ENCODE assay signal across 24 mouse cellular contexts in genomic region chr5:120506490-120506889, GRCm38 (mm10). TPM values are rescaled to one million over a fixed set of nuclear protein-coding genes. Genes with fewer than 3 reads are reported as not detected.
A peak's percentile ranks its signal among the peaks of the same experiment; 100 is the strongest.
DNase-seq lines count a peak whose midpoint lies in the region; ATAC-seq and TF ChIP-seq lines count a peak whose summit lies in the region.
"Had no signal": no experiment of that assay in that cellular context is flagged by ENCODE, and none has a peak within 500 bp of the region (broad histone marks: within the 10 kb centered on the region; RNA-seq: fewer than 3 reads in every experiment).

No protein-coding gene starts in this region.

- H3K4me3 ChIP-seq in heart, embryonic 13.5 days = no peak overlapping the region
- no peak overlapping the region for H3K4me3 ChIP-seq in lung, embryonic 14.5 days (ENCODE audit: low read depth, low read length)
- H3K4me3 ChIP-seq in midbrain, postnatal 0 days (ENCODE audit: low read depth, low read length) = no peak overlapping the region
- H3K4me3 ChIP-seq in midbrain, embryonic 15.5 days = no peak overlapping the region
- H3K4me3 ChIP-seq: embryonic facial prominence, embryonic 12.5 days; forebrain, embryonic 12.5 days; gastrocnemius, adult 2 months; hindbrain, embryonic 12.5 days had no signal

- ATAC-seq in heart, embryonic 13.5 days (ENCODE audit: extremely low read depth, insufficient number of reproducible peaks, low FRiP score, low TSS enrichment) = no peak
- no peak for ATAC-seq in lung, embryonic 14.5 days (ENCODE audit: insufficient read depth)
- ATAC-seq in midbrain, postnatal 0 days (ENCODE audit: low FRiP score) = no peak
- ATAC-seq in midbrain, embryonic 15.5 days (replicated peaks) = no peak
- ATAC-seq: hindbrain, embryonic 16.5 days had no signal

- H3K4me2 ChIP-seq in heart, embryonic 13.5 days = no peak overlapping the region
- H3K4me2 ChIP-seq in lung, embryonic 14.5 days = no peak overlapping the region
- H3K4me2 ChIP-seq in midbrain, postnatal 0 days (ENCODE audit: low read depth, low read length, poor library complexity, severe bottlenecking) = no peak overlapping the region
- H3K4me2 ChIP-seq in midbrain, embryonic 15.5 days = no peak overlapping the region
- H3K4me2 ChIP-seq: embryonic facial prominence, embryonic 12.5 days; forebrain, embryonic 12.5 days; heart, embryonic 11.5 days; hindbrain, embryonic 12.5 days had no signal

- WGBS in heart, embryonic 13.5 days = 37% methylated on average over 9 of the region's 9 CpGs
- 38% methylated on average over 9 of the region's 9 CpGs for WGBS in lung, embryonic 14.5 days
- WGBS in midbrain, postnatal 0 days = 50% methylated on average over 9 of the region's 9 CpGs
- WGBS in midbrain, embryonic 15.5 days = 62% methylated on average over 9 of the region's 9 CpGs

- H3K36me3 ChIP-seq in heart, embryonic 13.5 days = no peaks in the 10 kb centered on the region
- no peaks in the 10 kb centered on the region for H3K36me3 ChIP-seq in lung, embryonic 14.5 days (ENCODE audit: insufficient read depth)
- no peaks in the 10 kb centered on the region for H3K36me3 ChIP-seq in midbrain, postnatal 0 days (ENCODE audit: insufficient read depth, low read length)
- no peaks in the 10 kb centered on the region for H3K36me3 ChIP-seq in midbrain, embryonic 15.5 days (replicated peaks)
- H3K36me3 ChIP-seq: embryonic facial prominence, embryonic 12.5 days; forebrain, embryonic 12.5 days; hindbrain, embryonic 12.5 days had no signal

- peak overlapping the region; percentile 28; the same call in 1 of the 2 replicates for H3K9ac ChIP-seq in heart, embryonic 13.5 days
- no peak overlapping the region for H3K9ac ChIP-seq in lung, embryonic 14.5 days
- H3K9ac ChIP-seq in midbrain, postnatal 0 days (replicated peaks; ENCODE audit: low read length, poor library complexity, severe bottlenecking) = no peak overlapping the region
- H3K9ac ChIP-seq in midbrain, embryonic 15.5 days = no peak overlapping the region
- H3K9ac ChIP-seq: embryonic facial prominence, embryonic 12.5 days; forebrain, embryonic 12.5 days; hindbrain, embryonic 12.5 days had no signal

- intact Hi-C loops in heart, postnatal 25 days (cut with DNase I) = no loop called here
- intact Hi-C loops in gastrocnemius, postnatal 36 days (cut with DNase I) = loop anchor here (5.0 kb wide), 1 partner anchor 81 kb away; the partner anchor contains the start of genes Iqcd and Tpcn1

- no peaks in the 10 kb centered on the region for H3K9me3 ChIP-seq in heart, embryonic 13.5 days
- no peaks in the 10 kb centered on the region for H3K9me3 ChIP-seq in lung, embryonic 14.5 days (ENCODE audit: low read depth, low read length)
- no peaks in the 10 kb centered on the region for H3K9me3 ChIP-seq in midbrain, postnatal 0 days (ENCODE audit: low read length)
- no peaks in the 10 kb centered on the region for H3K9me3 ChIP-seq in midbrain, embryonic 15.5 days
- H3K9me3 ChIP-seq: embryonic facial prominence, embryonic 12.5 days; forebrain, embryonic 12.5 days; hindbrain, embryonic 12.5 days had no signal

- DNase-seq in heart, postnatal 25 days (ENCODE audit: low spot score) = no peak
- DNase-seq in lung, embryonic 14.5 days = peak; percentile 80
- DNase-seq in lung, postnatal 25 days (ENCODE audit: low spot score) = no peak
- peak; percentile 31 for DNase-seq in midbrain, postnatal 0 days (ENCODE audit: low spot score)
- no peak for DNase-seq in gastrocnemius, postnatal 36 days
- DNase-seq: adrenal gland, adult 8-10 months; adrenal gland, postnatal 36 days; cerebellum, adult 11 months; cerebellum, adult 8-10 months; cerebellum, postnatal 14 days; embryo, embryonic 11 days; gastrocnemius, adult 2 months; gastrocnemius, postnatal 25 days; heart, adult 18-20 months; heart, postnatal 36 days had no signal

- no peaks in the 10 kb centered on the region for H3K27me3 ChIP-seq in heart, embryonic 13.5 days (replicated peaks)
- no peaks in the 10 kb centered on the region for H3K27me3 ChIP-seq in lung, embryonic 14.5 days (ENCODE audit: insufficient read depth, low read length)
- H3K27me3 ChIP-seq in midbrain, postnatal 0 days (ENCODE audit: insufficient read depth, low read length) = no peaks in the 10 kb centered on the region
- peaks cover 6% of the 10 kb centered on the region; the same call in 1 of the 2 replicates for H3K27me3 ChIP-seq in midbrain, embryonic 15.5 days (replicated peaks)

- no peak for TF ChIP-seq CTCF in lung, embryonic 14.5 days (IDR thresholded peaks at IDR 0.05; ENCODE audit: low read depth)
- TF ChIP-seq CTCF in midbrain, postnatal 0 days (IDR thresholded peaks at IDR 0.05) = no peak

- no peak overlapping the region for H3K27ac ChIP-seq in heart, embryonic 13.5 days (replicated peaks)
- H3K27ac ChIP-seq in lung, embryonic 14.5 days (ENCODE audit: low read depth) = no peak overlapping the region
- no peak overlapping the region for H3K27ac ChIP-seq in midbrain, postnatal 0 days (ENCODE audit: low read depth, low read length)
- no peak overlapping the region for H3K27ac ChIP-seq in midbrain, embryonic 15.5 days
- H3K27ac ChIP-seq: embryonic facial prominence, embryonic 12.5 days; forebrain, embryonic 12.5 days; hindbrain, embryonic 12.5 days had no signal

- H3K4me1 ChIP-seq in heart, embryonic 13.5 days = peaks cover 39% of the 10 kb centered on the region
- H3K4me1 ChIP-seq in lung, embryonic 14.5 days (ENCODE audit: insufficient read depth) = peaks cover 13% of the 10 kb centered on the region; the same call in 1 of the 2 replicates
- H3K4me1 ChIP-seq in midbrain, postnatal 0 days (ENCODE audit: insufficient read depth, low read length) = peaks cover 10% of the 10 kb centered on the region; the same call in 1 of the 2 replicates
- H3K4me1 ChIP-seq in midbrain, embryonic 15.5 days = peaks cover 25% of the 10 kb centered on the region

RNA-seq across cellular contexts. Expression of gene Plbd2, which starts 3.1 kb away (rescaled TPM):
- polyA plus RNA-seq in heart, embryonic 13.5 days (2015; fragmentation: Nextera tagmentation; extraction: Ambion mirVana) = 41.5 and 46.1 TPM in 2 replicates
- total RNA-seq in heart, postnatal 25 days (2021) = 10 to 100 TPM; 33.2 to 37.1 TPM
- polyA plus RNA-seq in lung, embryonic 14.5 days (2014; fragmentation: Nextera tagmentation; extraction: Ambion mirVana) = 46.3 and 49.6 TPM in 2 replicates
- 26.7 and 27.9 TPM in 2 replicates for total RNA-seq in midbrain, postnatal 0 days (2014; rRNA removed)
- polyA plus RNA-seq in midbrain, postnatal 0 days (2015; fragmentation: Nextera tagmentation; extraction: Ambion mirVana) = 49.9 and 52.9 TPM in 2 replicates
- polyA plus RNA-seq in midbrain, embryonic 15.5 days (2015; fragmentation: Nextera tagmentation; extraction: Ambion mirVana) = 36.8 and 37.2 TPM in 2 replicates
- 10 to 100 TPM; 28.0 to 41.3 TPM for total RNA-seq in gastrocnemius, postnatal 36 days (2021)

RNA-seq across cellular contexts. Expression of gene Slc8b1, which starts 4.5 kb away (rescaled TPM):
- 4.5 and 4.6 TPM in 2 replicates for polyA plus RNA-seq in heart, embryonic 13.5 days (2015; fragmentation: Nextera tagmentation; extraction: Ambion mirVana)
- 10 to 100 TPM in 1 of 2 experiments, 1 to 10 TPM in 1; 9.3 to 12.6 TPM for total RNA-seq in heart, postnatal 25 days (2021)
- polyA plus RNA-seq in lung, embryonic 14.5 days (2014; fragmentation: Nextera tagmentation; extraction: Ambion mirVana) = 2.7 and 3.6 TPM in 2 replicates
- 1.9 and 2.1 TPM in 2 replicates for total RNA-seq in midbrain, postnatal 0 days (2014; rRNA removed)
- 2.5 and 2.7 TPM in 2 replicates for polyA plus RNA-seq in midbrain, postnatal 0 days (2015; fragmentation: Nextera tagmentation; extraction: Ambion mirVana)
- polyA plus RNA-seq in midbrain, embryonic 15.5 days (2015; fragmentation: Nextera tagmentation; extraction: Ambion mirVana) = 1.6 and 2.5 TPM in 2 replicates
- total RNA-seq in gastrocnemius, postnatal 36 days (2021) = 1 to 10 TPM; 7.9 to 9.7 TPM

RNA-seq across cellular contexts. Expression of gene Sds, which starts 30.2 kb away (rescaled TPM):
- polyA plus RNA-seq in heart, embryonic 13.5 days (2015; fragmentation: Nextera tagmentation; extraction: Ambion mirVana) = 0.25 TPM in 1 of 2 replicates, not detected in the other
- 1 to 10 TPM; 1.2 to 1.3 TPM for total RNA-seq in heart, postnatal 25 days (2021)
- polyA plus RNA-seq in lung, embryonic 14.5 days (2014; fragmentation: Nextera tagmentation; extraction: Ambion mirVana) = not detected in 2 replicates
- not detected in 2 replicates for total RNA-seq in midbrain, postnatal 0 days (2014; rRNA removed)
- polyA plus RNA-seq in midbrain, postnatal 0 days (2015; fragmentation: Nextera tagmentation; extraction: Ambion mirVana) = 0.17 and 0.23 TPM in 2 replicates
- polyA plus RNA-seq in midbrain, embryonic 15.5 days (2015; fragmentation: Nextera tagmentation; extraction: Ambion mirVana) = 0.36 TPM in 1 of 2 replicates, not detected in the other
- total RNA-seq in gastrocnemius, postnatal 36 days (2021) = under 1 TPM in 1 of 2 experiments, not detected in 1; 0.20 TPM
- total RNA-seq: common myeloid progenitor, adult 5-6 weeks; gastrocnemius, postnatal 25 days had no signal
- polyA plus RNA-seq: embryonic facial prominence, embryonic 12.5 days; forebrain, embryonic 12.5 days; heart, embryonic 11.5 days; hindbrain, embryonic 12.5 days; intestine, embryonic 14.5 days had no signal

RNA-seq across cellular contexts. Expression of gene Sdsl, which starts 33.9 kb away (rescaled TPM):
- 10.9 and 11.3 TPM in 2 replicates for polyA plus RNA-seq in heart, embryonic 13.5 days (2015; fragmentation: Nextera tagmentation; extraction: Ambion mirVana)
- total RNA-seq in heart, postnatal 25 days (2021) = 1 to 10 TPM; 8.8 to 9.6 TPM
- polyA plus RNA-seq in lung, embryonic 14.5 days (2014; fragmentation: Nextera tagmentation; extraction: Ambion mirVana) = 3.3 and 4.7 TPM in 2 replicates
- 3.4 and 4.4 TPM in 2 replicates for total RNA-seq in midbrain, postnatal 0 days (2014; rRNA removed)
- polyA plus RNA-seq in midbrain, postnatal 0 days (2015; fragmentation: Nextera tagmentation; extraction: Ambion mirVana) = 5.8 and 6.0 TPM in 2 replicates
- polyA plus RNA-seq in midbrain, embryonic 15.5 days (2015; fragmentation: Nextera tagmentation; extraction: Ambion mirVana) = 5.6 and 6.0 TPM in 2 replicates
- under 1 TPM; 0.59 to 0.77 TPM for total RNA-seq in gastrocnemius, postnatal 36 days (2021)

Comparison
In these comparisons a context has a peak if more than half of its experiments do, and no peak if none do; other contexts are left out.
1. DNase-seq: peak in lung, embryonic 14.5 days (single experiment) and midbrain, postnatal 0 days (single experiment); none in heart, postnatal 25 days (single experiment), lung, postnatal 25 days (single experiment) and gastrocnemius, postnatal 36 days (0 of 2).